Mouse (Mus musculus) limb, embryonic 15.5 days (tissue): ENCODE measurements around the gene Col11a2. TPM values are rescaled to one million over a fixed set of nuclear protein-coding genes. Genes with fewer than 3 reads are reported as not detected.

Source experiments
- ATAC-seq: fragments of 200-750 bp; cut with Nextera tagmentation; 2 replicates; pipeline ENCODE4 v1.8.0; 2017; ENCODE audit warnings: low read depth, moderate TSS enrichment; ENCODE audit not compliant: insufficient number of reproducible peaks, low FRiP score, low TSS enrichment
- H3K27ac ChIP-seq: fragments of 300-500 bp; sonication (generic); 2 replicates; pipeline ENCODE4 v1.5.1; 2015; ENCODE audit warnings: moderate library complexity, mild to moderate bottlenecking, inconsistent platforms
- H3K27me3 ChIP-seq: fragments of 300-500 bp; sonication (generic); 2 replicates; pipeline ENCODE4 v1.6.1; 2015; ENCODE audit warnings: inconsistent platforms
- H3K36me3 ChIP-seq: fragments of 300-500 bp; sonication (generic); 2 replicates; pipeline ENCODE4 v1.6.1; 2015; ENCODE audit warnings: inconsistent platforms
- H3K4me1 ChIP-seq: fragments of 300-500 bp; sonication (generic); 2 replicates; pipeline ENCODE4 v1.6.1; 2015; ENCODE audit warnings: inconsistent platforms
- H3K4me2 ChIP-seq: fragments of 300-500 bp; sonication (generic); 2 replicates; pipeline ENCODE4 v1.6.1; 2015; ENCODE audit warnings: mild to moderate bottlenecking, inconsistent platforms
- H3K4me3 ChIP-seq: fragments of 300-500 bp; sonication (generic); 2 replicates; pipeline ENCODE4 v1.5.1; 2015; ENCODE audit warnings: mild to moderate bottlenecking, inconsistent platforms
- H3K9ac ChIP-seq: fragments of 300-500 bp; sonication (generic); 2 replicates; pipeline ENCODE4 v1.6.1; 2015; ENCODE audit warnings: inconsistent platforms
- H3K9me3 ChIP-seq: fragments of 300-500 bp; sonication (generic); 2 replicates; pipeline ENCODE4 v1.6.1; 2016; ENCODE audit warnings: inconsistent platforms
- WGBS: fragments of 180-500 bp; shearing (Covaris S2); methylation state at CpG from one replicate; pipeline ENCODE4 v1.1.7; 2015; 5-methylcytosine and 5-hydroxymethylcytosine counted together
- microRNA counts: library from miRNA; unstranded; fragments of <30 nt; microRNA quantifications from one replicate; lab custom pipeline; 2016
- microRNA-seq: library from miRNA; unstranded; fragments of <30 nt; microRNA quantifications from one replicate; pipeline ENCODE4, GENCODE M21; 2016
- polyA plus RNA-seq: library from polyadenylated mRNA; unstranded; fragments of >200 nt; fragmentation: Nextera tagmentation; extraction: Ambion mirVana; gene quantifications from 2 replicates; pipeline ENCODE4 v1.2.1, GENCODE M21; 2015

Col11a2 gene
- polyA plus RNA-seq, 1 experiment from 2014 or later = 94.4 TPM

DNA sequence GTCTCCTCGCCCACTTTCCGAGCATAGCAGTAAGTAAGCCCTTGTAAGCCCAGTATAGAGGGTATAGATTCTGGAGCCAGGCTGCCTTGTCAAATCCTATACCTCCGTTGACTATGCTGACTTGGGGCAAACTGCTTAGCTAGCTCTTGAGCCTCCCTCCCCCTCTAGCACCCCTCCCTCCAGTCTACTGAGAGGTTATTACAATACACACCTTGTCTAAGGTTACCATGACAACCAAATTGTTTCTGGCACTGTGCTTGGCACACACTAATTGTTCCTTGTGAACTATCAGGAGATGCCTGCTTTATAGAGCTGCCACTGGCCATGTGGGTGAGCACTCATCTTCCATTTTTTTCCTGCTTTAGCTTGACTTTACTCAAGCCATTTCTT is 70.6 kb downstream of the Col11a2 start:
- Histone ChIP-seq H3K9me3 (no peaks in the 10 kb centered on the region), H3K4me1 (peaks cover 5% of the 10 kb centered on the region), H3K36me3 (peaks cover 58% of the 10 kb centered on the region), H3K27me3 (no peaks in the 10 kb centered on the region), H3K27ac (peak overlapping the region; percentile 60), H3K4me3 (no peak overlapping the region), H3K9ac (no peak overlapping the region), H3K4me2 (no peak overlapping the region)
- no peak for ATAC-seq
- 65% methylated on average over 3 of the region's 3 CpGs for WGBS

DNA sequence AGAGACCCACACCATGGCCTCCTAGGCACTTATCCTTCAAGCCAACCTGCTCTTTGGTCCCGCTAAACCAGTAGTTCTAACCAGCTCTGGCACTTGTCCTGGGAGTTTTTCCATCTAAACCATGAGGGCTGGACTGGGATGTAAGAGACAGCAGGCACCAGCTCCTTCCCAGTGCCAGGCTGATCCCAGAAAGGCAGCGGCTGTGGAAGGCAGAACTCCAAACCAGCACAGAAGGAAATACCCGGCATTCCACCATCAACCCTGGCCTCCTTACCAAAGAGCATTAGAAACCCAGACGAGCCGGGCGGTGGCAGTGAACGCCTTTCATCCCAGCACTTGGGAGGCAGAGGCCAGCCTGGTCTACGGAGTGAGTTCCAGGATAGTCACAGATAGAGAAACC is 71.1 kb downstream of the Col11a2 start:
- no peak overlapping the region for H3K9ac ChIP-seq
- peaks cover 10% of the 10 kb centered on the region for H3K4me1 ChIP-seq
- H3K4me2 ChIP-seq = no peak overlapping the region
- H3K4me3 ChIP-seq = no peak overlapping the region
- ATAC-seq = no peak
- WGBS = 60% methylated on average over 8 of the region's 8 CpGs
- H3K9me3 ChIP-seq = no peaks in the 10 kb centered on the region
- no peaks in the 10 kb centered on the region for H3K27me3 ChIP-seq
- peaks cover 64% of the 10 kb centered on the region for H3K36me3 ChIP-seq
- peak overlapping the region; percentile 60 for H3K27ac ChIP-seq

DNA sequence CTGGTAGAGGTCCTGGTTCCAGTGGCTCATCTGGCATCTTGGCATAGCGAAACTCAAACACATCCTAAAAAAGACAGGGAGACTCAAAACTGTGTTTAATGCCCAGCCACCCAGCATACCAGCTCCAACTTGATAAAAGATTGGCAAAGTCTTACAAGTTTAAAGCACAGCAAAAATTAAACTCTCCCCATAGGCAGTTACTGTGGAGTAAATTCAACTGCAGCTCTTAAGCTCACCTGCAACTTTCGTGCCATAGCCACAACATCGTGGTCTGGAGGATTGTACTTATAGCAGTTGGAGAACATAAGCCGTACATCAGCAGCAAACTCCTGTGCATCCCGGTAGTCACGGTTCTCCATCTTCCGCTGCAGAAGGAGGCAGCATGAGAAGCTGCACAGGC is 74.9 kb downstream of the Col11a2 start:
- H3K4me1 ChIP-seq = peaks cover 28% of the 10 kb centered on the region
- 89% methylated on average over 7 of the region's 7 CpGs for WGBS
- H3K9me3 ChIP-seq = no peaks in the 10 kb centered on the region
- no peak overlapping the region for H3K4me2 ChIP-seq
- no peak overlapping the region for H3K4me3 ChIP-seq
- H3K36me3 ChIP-seq = peaks cover 88% of the 10 kb centered on the region
- no peak overlapping the region for H3K27ac ChIP-seq
- no peak for ATAC-seq
- H3K9ac ChIP-seq = no peak overlapping the region
- no peaks in the 10 kb centered on the region for H3K27me3 ChIP-seq

MicroRNAs encoded within 50 kb of the gene (microRNA counts, 519-probe panel; counts per million panel counts)
- microRNA mmu-miR-219 (lab: Ali Mortazavi, UCI) = not detected

Small RNA genes within 50 kb of the gene (microRNA-seq; reads per million reads assigned to microRNA genes)
- gene Mir219a-1 (0.61 reads per million), gene Mir219c (not detected)

Other genes with a start within 250 kb of the Col11a2 start
- gene Kank3, start 228.9 kb upstream of the Col11a2 start, polyA plus RNA-seq = 29.4 and 32.3 TPM in 2 replicates
- 716 and 1,053 TPM in 2 replicates for gene Rps28, start 214.9 kb upstream of the Col11a2 start, polyA plus RNA-seq
- 404 and 428 TPM in 2 replicates for gene Ndufa7, start 214.9 kb upstream of the Col11a2 start, polyA plus RNA-seq
- 53.1 and 54.8 TPM in 2 replicates for gene Cd320, start 196.3 kb upstream of the Col11a2 start, polyA plus RNA-seq
- gene Gm7029, start 165.6 kb upstream of the Col11a2 start, polyA plus RNA-seq = not detected in 2 replicates
- 3.5 and 7.7 TPM in 2 replicates for gene Kifc1, start 148.8 kb upstream of the Col11a2 start, polyA plus RNA-seq
- 0.19 and 0.30 TPM in 2 replicates for gene Platr17, start 134.3 kb upstream of the Col11a2 start, polyA plus RNA-seq
- 47.2 and 55.7 TPM in 2 replicates for gene Daxx, start 130.0 kb upstream of the Col11a2 start, polyA plus RNA-seq
- gene Tapbp, start 123.5 kb upstream of the Col11a2 start, polyA plus RNA-seq = 42.1 and 46.3 TPM in 2 replicates
- 14.0 and 15.5 TPM in 2 replicates for gene Zbtb22, start 123.5 kb upstream of the Col11a2 start, polyA plus RNA-seq
- gene Rgl2, start 109.9 kb upstream of the Col11a2 start, polyA plus RNA-seq = 51.8 and 58.5 TPM in 2 replicates
- 132 and 139 TPM in 2 replicates for gene Pfdn6, start 99.1 kb upstream of the Col11a2 start, polyA plus RNA-seq
- gene Wdr46, start 98.8 kb upstream of the Col11a2 start, polyA plus RNA-seq = 31.4 and 36.0 TPM in 2 replicates
- 5.9 and 8.3 TPM in 2 replicates for gene B3galt4, start 87.9 kb upstream of the Col11a2 start, polyA plus RNA-seq
- 46.5 and 50.4 TPM in 2 replicates for gene Vps52, start 83.6 kb upstream of the Col11a2 start, polyA plus RNA-seq
- 1,572 and 1,837 TPM in 2 replicates for gene Rps18, start 83.4 kb upstream of the Col11a2 start, polyA plus RNA-seq
- 25.5 and 31.3 TPM in 2 replicates for gene H2-K1, start 39.1 kb upstream of the Col11a2 start, polyA plus RNA-seq
- 18.1 and 18.9 TPM in 2 replicates for gene Ring1, start 14.8 kb upstream of the Col11a2 start, polyA plus RNA-seq
- 45.0 and 50.3 TPM in 2 replicates for gene H2-Ke6, start 11.4 kb upstream of the Col11a2 start, polyA plus RNA-seq
- gene Slc39a7, start 7.8 kb upstream of the Col11a2 start, polyA plus RNA-seq = 258 and 259 TPM in 2 replicates
- 44.4 and 52.5 TPM in 2 replicates for gene Rxrb, start 7.6 kb upstream of the Col11a2 start, polyA plus RNA-seq
- gene H2-Oa, start 52.9 kb downstream of the Col11a2 start, polyA plus RNA-seq = 0.61 and 0.79 TPM in 2 replicates
- gene H2-DMa, start 80.1 kb downstream of the Col11a2 start, polyA plus RNA-seq = 13.4 and 15.2 TPM in 2 replicates
- 104 and 112 TPM in 2 replicates for gene Brd2, start 83.2 kb downstream of the Col11a2 start, polyA plus RNA-seq
- gene H2-DMb2, start 103.9 kb downstream of the Col11a2 start, polyA plus RNA-seq = 0.37 and 0.38 TPM in 2 replicates
- 2.6 and 3.3 TPM in 2 replicates for gene H2-DMb1, start 113.6 kb downstream of the Col11a2 start, polyA plus RNA-seq
- 13.2 and 13.4 TPM in 2 replicates for gene Tap1, start 148.1 kb downstream of the Col11a2 start, polyA plus RNA-seq
- gene Psmb9, start 148.3 kb downstream of the Col11a2 start, polyA plus RNA-seq = 3.1 and 3.4 TPM in 2 replicates
- gene Psmb8, start 158.3 kb downstream of the Col11a2 start, polyA plus RNA-seq = 11.7 and 12.1 TPM in 2 replicates
- 5.9 and 6.1 TPM in 2 replicates for gene Tap2, start 164.1 kb downstream of the Col11a2 start, polyA plus RNA-seq
- 0.32 TPM in 1 of 2 replicates, not detected in the other for gene H2-Ob, start 199.5 kb downstream of the Col11a2 start, polyA plus RNA-seq
- gene H2-Ab1, start 218.3 kb downstream of the Col11a2 start, polyA plus RNA-seq = 5.8 and 7.5 TPM in 2 replicates
- 2.9 and 3.3 TPM in 2 replicates for gene H2-Aa, start 248.4 kb downstream of the Col11a2 start, polyA plus RNA-seq